Mouse (Mus musculus) myocyte (in vitro differentiated cells): ENCODE measurements at regions not wholly inside any gene's neighbourhood (a gene's known extent, or its start where the extent isn't known, plus 50 kb on each side); places are given as distances from the start of the nearest gene placed in this dataset.

Source experiments
- H3K27me3 ChIP-seq: one replicate; pipeline ENCODE4 v1.6.1; 2011; ENCODE audit not compliant: control insufficient read depth, insufficient read depth, insufficient read length
- H3K36me3 ChIP-seq: one replicate; pipeline ENCODE4 v1.6.1; 2011; ENCODE audit not compliant: control insufficient read depth, insufficient read depth
- H3K4me2 ChIP-seq: one replicate; pipeline ENCODE4 v1.6.1; 2011; ENCODE audit warnings: low read depth, control low read depth
- H3K4me3 ChIP-seq: one replicate; pipeline ENCODE4 v1.5.1; 2011; ENCODE audit warnings: mild to moderate bottlenecking, control low read depth, moderate library complexity
- H3K79me2 ChIP-seq: one replicate; pipeline ENCODE4 v1.6.1; 2011; ENCODE audit not compliant: control insufficient read depth, insufficient read depth
- H3ac ChIP-seq: one replicate; pipeline ENCODE4 v1.6.1; 2011; ENCODE audit not compliant: control insufficient read depth, insufficient read length
- CEBPB ChIP-seq: IDR thresholded peaks from 2 replicates; pipeline ENCODE4 v1.6.1; 2011; ENCODE audit warnings: mild to moderate bottlenecking, moderate library complexity; ENCODE audit not compliant: poor library complexity, insufficient read depth, severe bottlenecking
- E2F4 ChIP-seq: IDR thresholded peaks from one replicate; pipeline ENCODE4 v1.6.1; 2011; ENCODE audit warnings: mild to moderate bottlenecking, control low read depth, moderate library complexity; ENCODE audit not compliant: insufficient read depth
- MAX ChIP-seq: IDR thresholded peaks from one replicate; pipeline ENCODE4 v1.6.1; 2011; ENCODE audit warnings: low read depth, mild to moderate bottlenecking, control low read depth
- MYOD1 ChIP-seq, 3 experiments: IDR thresholded peaks; one replicate each; pipeline ENCODE4 v1.6.1; 2011; ENCODE audit warnings: control low read depth in 2 of 3, low read depth in 2 of 3, mild to moderate bottlenecking in 2 of 3, moderate library complexity in 1 of 3; ENCODE audit not compliant: insufficient read length in 2 of 3, control insufficient read depth in 1 of 3
- MYOG ChIP-seq, 3 experiments: IDR thresholded peaks; one replicate each; pipeline ENCODE4 v1.6.1; 2011; ENCODE audit warnings: control low read depth in 2 of 3, low read depth in 2 of 3, mild to moderate bottlenecking in 2 of 3; ENCODE audit not compliant: insufficient read length in 2 of 3, control insufficient read depth in 1 of 3, insufficient read depth in 1 of 3
- POLR2A ChIP-seq: IDR thresholded peaks from one replicate; pipeline ENCODE4 v1.6.1; 2011; ENCODE audit warnings: low read depth, mild to moderate bottlenecking, control low read depth, moderate library complexity; ENCODE audit not compliant: insufficient read length
- POLR2AphosphoS2 ChIP-seq: IDR thresholded peaks from one replicate; pipeline ENCODE4 v1.6.1; 2011; ENCODE audit warnings: low read depth, control low read depth; ENCODE audit not compliant: insufficient read length
- REST ChIP-seq: IDR thresholded peaks from one replicate; pipeline ENCODE4 v1.6.1; 2011; ENCODE audit warnings: mild to moderate bottlenecking, control low read depth, moderate library complexity; ENCODE audit not compliant: insufficient read depth, insufficient read length
- SRF ChIP-seq: IDR thresholded peaks from one replicate; pipeline ENCODE4 v1.6.1; 2011; ENCODE audit warnings: low read depth; ENCODE audit not compliant: control insufficient read depth, insufficient read length
- TCF12 ChIP-seq: IDR thresholded peaks from one replicate; pipeline ENCODE4 v1.6.1; 2011; ENCODE audit warnings: mild to moderate bottlenecking, control low read depth; ENCODE audit not compliant: poor library complexity, insufficient read depth, severe bottlenecking
- TCF3 ChIP-seq: IDR thresholded peaks from one replicate; pipeline ENCODE4 v1.6.1; 2011; ENCODE audit warnings: low read depth, control low read depth; ENCODE audit not compliant: insufficient read length
- USF1 ChIP-seq: IDR thresholded peaks from one replicate; pipeline ENCODE4 v1.6.1; 2011; ENCODE audit warnings: low read depth, mild to moderate bottlenecking, control low read depth, moderate library complexity

GRCm38 (mm10) chr16:5455352-5455965, 199.7 kb upstream of the Eef2kmt start:
- H3K27me3 ChIP-seq, result no peaks in the 10 kb centered on the region
- no peak for TF ChIP-seq SRF
- no peak for TF ChIP-seq USF1
- TF ChIP-seq POLR2AphosphoS2, result no peak
- TF ChIP-seq E2F4, result no peak
- TF ChIP-seq CEBPB, result no peak
- TF ChIP-seq TCF3, result no peak
- TF ChIP-seq MYOD1 (IDR thresholded peaks at IDR 0.05; ENCODE audit: control insufficient read depth in 1 of 3, insufficient read length in 2 of 3, low read depth in 2 of 3), result no peak
- TF ChIP-seq REST, result no peak
- TF ChIP-seq TCF12, result no peak

GRCm38 (mm10) chr16:5454243-5454642, 198.5 kb upstream of the Eef2kmt start:
- Histone ChIP-seq H3K36me3 (no peaks in the 10 kb centered on the region), H3K27me3 (no peaks in the 10 kb centered on the region), H3ac (no peak overlapping the region), H3K79me2 (no peaks in the 10 kb centered on the region), H3K4me3 (no peak overlapping the region), H3K4me2 (no peak overlapping the region)
- TF ChIP-seq POLR2AphosphoS2, result no peak

More at GRCm38 (mm10) chr16:5455352-5455965, 199.7 kb upstream of the Eef2kmt start:
- Histone ChIP-seq H3K4me2 (no peak overlapping the region), H3K4me3 (no peak overlapping the region), H3ac (no peak overlapping the region), H3K36me3 (no peaks in the 10 kb centered on the region), H3K79me2 (no peaks in the 10 kb centered on the region)

- Histone ChIP-seq H3K4me2 (no peak overlapping the region), H3K4me3 (no peak overlapping the region), H3K79me2 (no peaks in the 10 kb centered on the region), H3ac (no peak overlapping the region), H3K27me3 (no peaks in the 10 kb centered on the region), H3K36me3 (no peaks in the 10 kb centered on the region)
- TF ChIP-seq CEBPB (no peak), TCF12 (no peak), MYOG (IDR thresholded peaks at IDR 0.05; ENCODE audit: control insufficient read depth in 1 of 3, insufficient read depth in 1 of 3, insufficient read length in 2 of 3, low read depth in 2 of 3) (no peak), REST (no peak), MYOD1 (IDR thresholded peaks at IDR 0.05; ENCODE audit: control insufficient read depth in 1 of 3, insufficient read length in 2 of 3, low read depth in 2 of 3) (no peak), E2F4 (no peak), MAX (no peak), USF1 (no peak), SRF (no peak), TCF3 (no peak), POLR2A (no peak)
These were observed 197.2 kb upstream of the Eef2kmt start for GRCm38 (mm10) chr16:5452971-5453370.

GRCm38 (mm10) chr16:5445776-5446175, 190.0 kb upstream of the Eef2kmt start:
- no peak overlapping the region for H3K4me3 ChIP-seq
- no peak overlapping the region for H3K4me2 ChIP-seq
- TF ChIP-seq USF1 (no peak), CEBPB (no peak), MYOG (IDR thresholded peaks at IDR 0.05; ENCODE audit: control insufficient read depth in 1 of 3, insufficient read depth in 1 of 3, insufficient read length in 2 of 3, low read depth in 2 of 3) (no peak), MAX (no peak), TCF3 (no peak), REST (no peak), E2F4 (no peak), TCF12 (no peak), MYOD1 (IDR thresholded peaks at IDR 0.05; ENCODE audit: control insufficient read depth in 1 of 3, insufficient read length in 2 of 3, low read depth in 2 of 3) (no peak), POLR2A (no peak), POLR2AphosphoS2 (no peak)
- H3K27me3 ChIP-seq, result no peaks in the 10 kb centered on the region
- no peaks in the 10 kb centered on the region for H3K36me3 ChIP-seq
- H3K79me2 ChIP-seq, result no peaks in the 10 kb centered on the region
- H3ac ChIP-seq, result no peak overlapping the region

GRCm38 (mm10) chr16:5444785-5445184, 189.0 kb upstream of the Eef2kmt start:
- Histone ChIP-seq H3K4me3 (no peak overlapping the region), H3K36me3 (no peaks in the 10 kb centered on the region)

More at GRCm38 (mm10) chr16:5444785-5445184, 189.0 kb upstream of the Eef2kmt start:
- no peak overlapping the region for H3ac ChIP-seq
- TF ChIP-seq MYOG (IDR thresholded peaks at IDR 0.05; ENCODE audit: control insufficient read depth in 1 of 3, insufficient read depth in 1 of 3, insufficient read length in 2 of 3, low read depth in 2 of 3), result no peak
- no peak for TF ChIP-seq USF1
- no peak for TF ChIP-seq TCF3
- TF ChIP-seq TCF12, result no peak
- TF ChIP-seq MAX, result no peak
- H3K4me2 ChIP-seq, result no peak overlapping the region
- H3K79me2 ChIP-seq, result no peaks in the 10 kb centered on the region
- no peaks in the 10 kb centered on the region for H3K27me3 ChIP-seq
